ENCODE assay signal across 14 mouse cellular contexts in the genomic region with DNA sequence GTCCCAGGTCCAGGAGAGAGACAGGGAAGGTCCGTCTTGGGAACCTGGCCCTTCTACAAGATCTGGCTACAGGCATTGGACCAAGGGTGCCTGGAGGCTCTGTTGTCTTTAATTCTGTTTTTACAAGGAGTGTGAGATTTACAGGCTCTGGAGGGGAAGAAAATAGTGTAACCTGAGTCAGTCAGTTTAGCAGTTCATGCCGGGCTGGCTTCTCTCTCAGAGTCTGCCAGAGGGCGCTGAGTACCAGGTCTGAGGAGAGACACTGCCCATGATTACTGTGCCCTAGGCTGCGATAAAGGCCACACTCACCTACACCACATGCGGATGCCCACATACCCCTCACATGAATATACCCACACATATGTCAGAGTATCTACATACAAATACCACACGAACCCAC.
"Had no signal": no experiment of that assay in that cellular context is flagged by ENCODE, and none has a peak within 500 bp of the region (broad histone marks: within the 10 kb centered on the region; RNA-seq: fewer than 3 reads in every experiment).

No protein-coding gene starts in this region.

- H3K9me3 ChIP-seq: liver, embryonic 13.5 days; lung, embryonic 15.5 days had no signal

- DNase-seq: kidney, adult 18-20 months; kidney, postnatal 25 days; left cerebral cortex, postnatal 4 days; liver; liver, embryonic 13.5 days; liver, postnatal 0 days; lung, postnatal 14 days; thymus, adult 2 months; thymus, postnatal 25 days had no signal

- H3K27me3 ChIP-seq: liver, embryonic 13.5 days had no signal

- H3K4me1 ChIP-seq: liver, embryonic 13.5 days; megakaryocyte, embryonic 14.5 days had no signal

- ATAC-seq: liver, postnatal 0 days had no signal

- H3K27ac ChIP-seq: liver, embryonic 13.5 days; lung, embryonic 15.5 days; macrophage; midbrain, embryonic 12.5 days; neural tube, embryonic 12.5 days had no signal

- H3K4me3 ChIP-seq: liver, embryonic 13.5 days; lung, embryonic 15.5 days; megakaryocyte, embryonic 14.5 days; midbrain, embryonic 12.5 days; neural tube, embryonic 12.5 days had no signal

- H3K9ac ChIP-seq: liver, embryonic 13.5 days; liver, postnatal 0 days; lung, embryonic 15.5 days; midbrain, embryonic 12.5 days; neural tube, embryonic 12.5 days had no signal

- H3K36me3 ChIP-seq: liver, embryonic 13.5 days; lung, embryonic 15.5 days; midbrain, embryonic 12.5 days; neural tube, embryonic 12.5 days had no signal

- H3K4me2 ChIP-seq: liver, embryonic 13.5 days; lung, embryonic 15.5 days; midbrain, embryonic 12.5 days; neural tube, embryonic 12.5 days had no signal
